Mouse (Mus musculus): ENCODE measurements at regions not wholly inside any gene's neighbourhood (a gene's known extent, or its start where the extent isn't known, plus 50 kb on each side); places are given as distances from the start of the nearest gene placed in this dataset.

GRCm38 (mm10) chr13:60061589-60061988, 115.6 kb downstream of the Gas1 start:
- no peaks in the 10 kb centered on the region for H3K27me3 ChIP-seq (replicated peaks)
- no peak overlapping the region for H3K4me2 ChIP-seq (ENCODE audit: insufficient read depth, low read depth, poor library complexity, severe bottlenecking)
- in situ Hi-C loops (cut with MboI; ENCODE audit: low pct_ligation_motif_present, low pct_unique_long_range_greater_than_20kb, low sequenced_read_pairs) (no loop called here), dilution Hi-C loops (cut with MboI; ENCODE audit: extremely low pct_ligation_motif_present, extremely low pct_unique_long_range_greater_than_20kb, low sequenced_read_pairs) (no loop called here)
- H3K4me3 ChIP-seq (replicated peaks in 1 of 3; ENCODE audit: low read depth in 2 of 3, low read length in 2 of 3, poor library complexity in 1 of 3): no peak overlapping the region
- H3K4me1 ChIP-seq (ENCODE audit: control insufficient read depth in 1 of 2, insufficient read depth in 2 of 2): no peaks in the 10 kb centered on the region
- H3K9ac ChIP-seq (ENCODE audit: insufficient read depth, low read depth): no peak overlapping the region
- no peak for DNase-seq (ENCODE audit: extremely low read depth)
- no peaks in the 10 kb centered on the region for H3K36me3 ChIP-seq (replicated peaks in 1 of 2; ENCODE audit: control insufficient read depth in 1 of 2, insufficient read depth in 1 of 2, low read length in 1 of 2)
- H3K27ac ChIP-seq (ENCODE audit: insufficient read depth, low read depth): no peak overlapping the region
- peaks cover 79% of the 10 kb centered on the region for H3K9me3 ChIP-seq (replicated peaks; ENCODE audit: low read length)
- no peaks in the 10 kb centered on the region for H3K79me2 ChIP-seq (replicated peaks; ENCODE audit: control insufficient read depth, extremely low read depth, insufficient read depth, poor library complexity, severe bottlenecking)
- no peak for TF ChIP-seq MXI1 (IDR thresholded peaks at IDR 0.05; ENCODE audit: low read depth, low read length)
- TF ChIP-seq GABPA (IDR thresholded peaks at IDR 0.05; ENCODE audit: insufficient replicate concordance, low read depth, low read length): no peak
- TF ChIP-seq HCFC1 (IDR thresholded peaks at IDR 0.05; ENCODE audit: low read depth, low read length): no peak
- no peak for TF ChIP-seq USF2 (conservative IDR thresholded peaks at IDR 0.05; ENCODE audit: low read depth, low read length)
- no peak for TF ChIP-seq ZKSCAN1 (IDR thresholded peaks at IDR 0.05; ENCODE audit: borderline replicate concordance, low read depth, low read length)
- TF ChIP-seq ZMIZ1 (IDR thresholded peaks at IDR 0.05; ENCODE audit: low read depth, low read length): no peak
- no peak for TF ChIP-seq CHD1 (IDR thresholded peaks at IDR 0.05; ENCODE audit: low read depth, low read length)
- TF ChIP-seq CHD2 (IDR thresholded peaks at IDR 0.05; ENCODE audit: low read length): no peak
- TF ChIP-seq RAD21 (IDR thresholded peaks at IDR 0.05; ENCODE audit: low read depth, low read length): no peak
- TF ChIP-seq E2F4 (IDR thresholded peaks at IDR 0.05; ENCODE audit: insufficient replicate concordance, low read depth, low read length): no peak
- TF ChIP-seq ZC3H11A (IDR thresholded peaks at IDR 0.05; ENCODE audit: low read depth, low read length): no peak
- no peak for TF ChIP-seq JUND (conservative IDR thresholded peaks at IDR 0.05; ENCODE audit: low read depth, low read length)
- TF ChIP-seq IRF4 (IDR thresholded peaks at IDR 0.05; ENCODE audit: low read depth, low read length): no peak
- TF ChIP-seq RCOR1 (conservative IDR thresholded peaks at IDR 0.05; ENCODE audit: low read depth, low read length): no peak
- TF ChIP-seq MEF2A (IDR thresholded peaks at IDR 0.05; ENCODE audit: borderline replicate concordance, low read depth, low read length): no peak
- no peak for TF ChIP-seq TBP (conservative IDR thresholded peaks at IDR 0.05; ENCODE audit: low read depth, low read length)
- no peak for TF ChIP-seq POLR2A (IDR thresholded peaks at IDR 0.05; ENCODE audit: low read depth, low read length)
- TF ChIP-seq MYC (IDR thresholded peaks at IDR 0.05; ENCODE audit: low read depth, low read length): no peak

DNA sequence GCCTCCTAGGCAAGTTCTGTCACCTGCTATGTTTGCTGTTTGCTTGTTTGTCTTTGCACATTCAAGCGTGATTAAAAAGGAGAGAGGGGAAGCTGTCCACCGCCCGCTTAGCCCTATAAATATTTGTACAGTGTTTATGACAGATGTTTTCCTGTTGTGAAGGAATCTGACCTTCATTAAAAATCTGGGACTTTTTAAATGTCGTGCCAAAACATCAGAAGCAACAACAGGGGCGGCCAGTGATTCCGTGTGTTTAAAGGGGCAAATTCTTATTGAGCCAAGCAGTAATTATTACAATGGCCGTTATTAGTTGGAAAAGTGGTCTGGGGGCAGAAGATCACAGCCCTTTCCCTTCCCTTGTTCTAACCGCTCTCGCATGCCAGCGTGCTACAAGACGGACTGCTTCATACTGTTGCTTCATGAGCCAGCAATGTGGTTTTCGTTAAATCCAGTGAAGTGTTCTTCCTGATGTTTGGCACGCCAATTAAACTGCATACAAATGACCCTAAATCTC, 119.3 kb downstream of the Gas1 start:
- no peak overlapping the region for H3K27ac ChIP-seq (ENCODE audit: insufficient read depth, low read depth)
- H3K36me3 ChIP-seq (replicated peaks in 1 of 2; ENCODE audit: control insufficient read depth in 1 of 2, insufficient read depth in 1 of 2, low read length in 1 of 2): no peaks in the 10 kb centered on the region
- TF ChIP-seq RAD21 (IDR thresholded peaks at IDR 0.05; ENCODE audit: low read depth, low read length) (no peak), ZKSCAN1 (IDR thresholded peaks at IDR 0.05; ENCODE audit: borderline replicate concordance, low read depth, low read length) (no peak), CHD1 (IDR thresholded peaks at IDR 0.05; ENCODE audit: low read depth, low read length) (no peak)
- no peak for DNase-seq (ENCODE audit: extremely low read depth)
- H3K9me3 ChIP-seq (replicated peaks; ENCODE audit: low read length): peaks cover 74% of the 10 kb centered on the region
- H3K9ac ChIP-seq (ENCODE audit: insufficient read depth, low read depth): no peak overlapping the region
- in situ Hi-C loops (cut with MboI; ENCODE audit: low pct_ligation_motif_present, low pct_unique_long_range_greater_than_20kb, low sequenced_read_pairs) (no loop called here), dilution Hi-C loops (cut with MboI; ENCODE audit: extremely low pct_ligation_motif_present, extremely low pct_unique_long_range_greater_than_20kb, low sequenced_read_pairs) (no loop called here)
- H3K4me1 ChIP-seq (ENCODE audit: control insufficient read depth in 1 of 2, insufficient read depth in 2 of 2): no peaks in the 10 kb centered on the region
- H3K27me3 ChIP-seq (replicated peaks): no peaks in the 10 kb centered on the region
- H3K4me3 ChIP-seq (replicated peaks in 1 of 3; ENCODE audit: low read depth in 2 of 3, low read length in 2 of 3, poor library complexity in 1 of 3): no peak overlapping the region
- H3K79me2 ChIP-seq (replicated peaks; ENCODE audit: control insufficient read depth, extremely low read depth, insufficient read depth, poor library complexity, severe bottlenecking): no peaks in the 10 kb centered on the region
- no peak overlapping the region for H3K4me2 ChIP-seq (ENCODE audit: insufficient read depth, low read depth, poor library complexity, severe bottlenecking)

Data from CH12.LX (cell line).